Mouse (Mus musculus): Measurements from ENCODE around the gene Pate4.

Gene Pate4

DNA sequence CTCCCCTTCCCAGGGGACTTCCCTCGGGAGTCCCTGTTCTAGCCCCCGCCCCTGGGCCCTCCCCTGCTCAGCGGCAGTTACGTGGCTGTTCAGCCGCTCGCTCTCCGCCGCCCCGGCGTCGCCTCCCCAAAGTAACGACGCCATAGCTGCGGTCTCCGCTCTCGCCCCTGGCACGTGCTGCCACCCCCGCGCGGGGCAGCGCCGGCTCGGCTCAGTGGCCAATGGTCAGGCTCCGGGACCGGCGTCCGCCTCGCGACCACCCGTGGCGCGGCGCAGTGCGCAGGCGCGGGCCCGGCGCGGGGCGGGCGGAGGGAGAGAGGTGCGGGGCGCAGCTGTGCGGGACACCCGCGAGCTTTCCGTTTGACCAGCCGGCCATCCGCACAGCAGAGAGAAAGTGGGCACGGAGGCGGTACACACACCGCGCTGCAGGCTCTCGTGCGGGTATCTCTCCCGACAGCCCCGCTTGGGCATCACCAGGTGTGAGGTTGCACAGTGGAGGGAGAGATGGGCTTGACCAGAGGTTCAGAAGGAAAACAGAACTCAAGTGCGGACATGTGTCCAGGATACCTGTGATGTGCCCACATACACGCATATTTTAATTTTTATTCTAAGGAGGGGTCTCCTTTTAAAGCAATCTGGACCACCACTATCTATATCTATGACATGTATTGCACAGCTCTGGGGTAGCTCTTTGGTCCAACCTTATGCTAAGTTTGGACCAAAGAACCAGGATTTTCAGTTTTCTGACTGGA is 53.3 kb downstream of the Pate4 start, which contains the start of the genes Ddx25 and Pus3:
TSS of gene Ddx25 (minus strand) at position 272 of the 752 bp plus-strand sequence.
TSS of gene Pus3 (plus strand) at position 339 of the 752 bp plus-strand sequence.
- Histone ChIP-seq H3K4me1 (replicated peaks; ENCODE audit: low read depth, low read length) (peaks cover 45% of the 10 kb centered on the region), H3K4me3 (replicated peaks; ENCODE audit: low read length) (peak within 1 kb of the TSS; percentile 93), H3K9me3 (ENCODE audit: low read length) (0 out of 2 replicates have a peak, but pooled peaks cover 6% of the 10 kb centered on the region), H3K36me3 (ENCODE audit: insufficient read depth, low read length) (peaks cover 32% of the 10 kb centered on the region), H3K27me3 (ENCODE audit: insufficient read depth, low read length) (peaks cover 38% of the 10 kb centered on the region)
- TF ChIP-seq POU5F1 (IDR thresholded peaks at IDR 0.05; ENCODE audit: borderline replicate concordance, low read length) (no peak), NANOG (IDR thresholded peaks at IDR 0.05; ENCODE audit: borderline replicate concordance, low read length) (no peak), CTCF (conservative IDR thresholded peaks at IDR 0.05; ENCODE audit: low read length) (no peak)

Measured in E14TG2a.4 (cell line).